Mouse (Mus musculus): ENCODE results near the gene Bhlhe41.

The Bhlhe41 gene

GRCm38 (mm10) chr6:145846076-145846475 is 19.3 kb downstream of the Bhlhe41 start:
- no peak for DNase-seq (ENCODE audit: low read depth, low spot score)

- DNase-seq (ENCODE audit: low read depth, low spot score), result no peak
These were observed 19.7 kb downstream of the Bhlhe41 start for GRCm38 (mm10) chr6:145845611-145846010.

GRCm38 (mm10) chr6:145835359-145835758 is 30.0 kb downstream of the Bhlhe41 start:
- DNase-seq (ENCODE audit: low read depth, low spot score), result no peak

GRCm38 (mm10) chr6:145832927-145833326 is 32.4 kb downstream of the Bhlhe41 start:
- DNase-seq (ENCODE audit: low read depth, low spot score), result no peak

GRCm38 (mm10) chr6:145830617-145831016 is 34.7 kb downstream of the Bhlhe41 start:
- no peak for DNase-seq (ENCODE audit: low read depth, low spot score)

- DNase-seq (ENCODE audit: low read depth, low spot score), result no peak
These were observed 35.2 kb downstream of the Bhlhe41 start for GRCm38 (mm10) chr6:145830117-145830516.

GRCm38 (mm10) chr6:145829062-145829835 is 36.1 kb downstream of the Bhlhe41 start:
- DNase-seq (ENCODE audit: low read depth, low spot score), result no peak

- no peak for DNase-seq (ENCODE audit: low read depth, low spot score)
These were observed 39.1 kb downstream of the Bhlhe41 start for GRCm38 (mm10) chr6:145826305-145826704.

GRCm38 (mm10) chr6:145823588-145824234 is 41.6 kb downstream of the Bhlhe41 start:
- no peak for DNase-seq (ENCODE audit: low read depth, low spot score)

- DNase-seq (ENCODE audit: low read depth, low spot score), result no peak
These were observed 42.3 kb downstream of the Bhlhe41 start for GRCm38 (mm10) chr6:145823103-145823502.

GRCm38 (mm10) chr6:145822218-145822617 is 43.1 kb downstream of the Bhlhe41 start:
- DNase-seq (ENCODE audit: low read depth, low spot score), result no peak

- no peak for DNase-seq (ENCODE audit: low read depth, low spot score)
These were observed 46.2 kb downstream of the Bhlhe41 start for GRCm38 (mm10) chr6:145819151-145819550.

- DNase-seq (ENCODE audit: low read depth, low spot score), result no peak
These were observed 50.2 kb downstream of the Bhlhe41 start for GRCm38 (mm10) chr6:145815200-145815599.

- DNase-seq (ENCODE audit: low read depth, low spot score), result no peak
These were observed 54.2 kb downstream of the Bhlhe41 start for GRCm38 (mm10) chr6:145811174-145811573.

- DNase-seq (ENCODE audit: low read depth, low spot score), result no peak
These were observed 55.3 kb downstream of the Bhlhe41 start for GRCm38 (mm10) chr6:145810015-145810414.

GRCm38 (mm10) chr6:145809566-145809965 is 55.8 kb downstream of the Bhlhe41 start:
- no peak for DNase-seq (ENCODE audit: low read depth, low spot score)

Data from brain, embryonic 18.5 days (tissue).